Mouse (Mus musculus): Measurements from ENCODE around the gene Mbd3. TPM values are rescaled to one million over a fixed set of nuclear protein-coding genes. Genes with fewer than 3 reads are reported as not detected.

Gene Mbd3
- total RNA-seq, 2 experiments from 2014 or later: 82.8 to 96.6 TPM

DNA sequence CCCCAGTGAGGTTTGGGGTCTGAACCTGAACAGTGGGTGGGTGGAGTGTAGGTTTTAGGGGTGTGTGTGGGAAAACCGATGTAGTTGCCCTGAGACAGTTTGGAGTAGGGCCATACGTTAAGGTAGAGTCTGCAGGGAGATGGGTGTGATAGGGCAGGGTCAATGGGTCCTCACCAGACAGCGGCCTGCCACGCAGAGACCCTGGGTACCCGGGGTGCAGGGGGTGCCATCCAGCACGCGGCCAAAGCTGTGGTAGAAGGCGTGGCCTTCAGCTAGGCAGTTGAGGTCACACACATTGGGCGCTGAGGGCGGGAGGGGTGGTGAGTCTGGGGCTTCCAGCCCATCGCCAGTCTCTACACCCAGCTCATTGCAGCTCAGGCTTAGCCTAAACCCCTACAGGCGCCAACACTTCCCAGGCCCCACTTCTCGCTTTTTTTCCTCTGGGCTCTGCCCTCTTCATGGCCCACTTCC, 55.9 kb downstream of the Mbd3 start:
- ATAC-seq (replicated peaks; ENCODE audit: poor library complexity): no peak

DNA sequence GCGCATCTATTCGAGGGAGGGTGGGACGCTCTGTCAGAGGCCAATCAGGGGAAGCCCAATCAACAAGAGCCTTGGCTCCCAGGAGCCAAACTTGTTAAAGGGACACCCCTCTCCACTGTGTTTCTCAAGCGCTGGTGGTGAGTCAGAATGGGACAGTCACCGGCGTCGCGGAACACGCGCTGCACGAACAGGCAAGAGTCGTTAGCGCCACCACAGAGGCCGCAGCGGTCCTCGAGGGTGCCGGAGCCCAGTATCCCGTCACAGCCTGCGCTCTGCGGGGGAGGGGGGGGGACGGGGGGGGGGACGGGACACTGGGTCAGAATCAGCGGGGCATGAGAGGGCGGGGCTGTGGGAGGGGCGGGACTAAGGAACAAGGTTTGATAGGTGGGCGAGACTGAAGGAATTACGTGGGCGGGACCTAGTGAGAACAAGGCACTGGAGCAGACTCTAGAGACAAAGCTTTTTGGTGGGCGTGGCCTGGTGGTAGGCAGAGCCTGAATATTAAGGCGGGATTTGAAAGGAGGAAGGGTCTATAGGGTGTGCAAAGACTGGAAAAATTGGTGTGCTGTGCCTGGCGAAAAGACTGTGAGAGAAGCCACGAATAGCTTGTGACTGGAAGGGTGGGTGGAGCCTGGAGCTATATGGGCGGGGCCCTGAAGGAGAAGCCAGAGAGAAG, 56.5 kb downstream of the Mbd3 start:
- peak; percentile 27 for ATAC-seq (replicated peaks; ENCODE audit: poor library complexity)

Other genes starting within 250 kb of the Mbd3 start
- 16.1 and 18.4 TPM in 2 replicates for gene Cirbp, start 233.6 kb downstream of the Mbd3 start, total RNA-seq (2015)
- gene Cirbp, start 233.6 kb downstream of the Mbd3 start, total RNA-seq (2017): 35.4 and 60.4 TPM in 2 replicates
- gene 1600002K03Rik, start 226.6 kb downstream of the Mbd3 start, total RNA-seq (2015): 17.2 and 18.2 TPM in 2 replicates
- 13.4 and 13.5 TPM in 2 replicates for gene 1600002K03Rik, start 226.6 kb downstream of the Mbd3 start, total RNA-seq (2017)
- gene Efna2, start 220.1 kb downstream of the Mbd3 start, total RNA-seq (2015): 0.54 TPM in 1 of 2 replicates, not detected in the other
- gene Efna2, start 220.1 kb downstream of the Mbd3 start, total RNA-seq (2017): 0.37 TPM in 1 of 2 replicates, not detected in the other
- 27.6 and 30.9 TPM in 2 replicates for gene Mum1, start 173.1 kb downstream of the Mbd3 start, total RNA-seq (2015)
- 28.9 and 30.0 TPM in 2 replicates for gene Mum1, start 173.1 kb downstream of the Mbd3 start, total RNA-seq (2017)
- gene Ndufs7, start 150.4 kb downstream of the Mbd3 start, total RNA-seq (2015): 138 and 162 TPM in 2 replicates
- 106 and 135 TPM in 2 replicates for gene Ndufs7, start 150.4 kb downstream of the Mbd3 start, total RNA-seq (2017)
- gene Gamt, start 138.5 kb downstream of the Mbd3 start, total RNA-seq (2015): 3.2 and 3.7 TPM in 2 replicates
- gene Gamt, start 138.5 kb downstream of the Mbd3 start, total RNA-seq (2017): 2.5 and 7.4 TPM in 2 replicates
- 55.4 and 61.6 TPM in 2 replicates for gene Dazap1, start 138.1 kb downstream of the Mbd3 start, total RNA-seq (2015)
- gene Dazap1, start 138.1 kb downstream of the Mbd3 start, total RNA-seq (2017): 231 and 302 TPM in 2 replicates
- gene Rps15, start 107.1 kb downstream of the Mbd3 start, total RNA-seq (2015): 2,196 and 2,314 TPM in 2 replicates
- gene Rps15, start 107.1 kb downstream of the Mbd3 start, total RNA-seq (2017): 2,623 and 2,987 TPM in 2 replicates
- not detected in 2 replicates for gene Apc2, start 103.6 kb downstream of the Mbd3 start, total RNA-seq (2015)
- gene Apc2, start 103.6 kb downstream of the Mbd3 start, total RNA-seq (2017): 0.03 TPM in 1 of 2 replicates, not detected in the other
- gene 2310011J03Rik, start 79.0 kb downstream of the Mbd3 start, total RNA-seq (2015): 22.9 and 24.2 TPM in 2 replicates
- gene 2310011J03Rik, start 79.0 kb downstream of the Mbd3 start, total RNA-seq (2017): 15.7 and 16.8 TPM in 2 replicates
- 5.3 and 7.0 TPM in 2 replicates for gene Pcsk4, start 70.1 kb downstream of the Mbd3 start, total RNA-seq (2015)
- gene Pcsk4, start 70.1 kb downstream of the Mbd3 start, total RNA-seq (2017): 0.67 and 1.8 TPM in 2 replicates
- 2.7 and 3.8 TPM in 2 replicates for gene Reep6, start 69.6 kb downstream of the Mbd3 start, total RNA-seq (2015)
- 1.2 and 1.5 TPM in 2 replicates for gene Reep6, start 69.6 kb downstream of the Mbd3 start, total RNA-seq (2017)
- 0.15 and 0.25 TPM in 2 replicates for gene Adamtsl5, start 51.1 kb downstream of the Mbd3 start, total RNA-seq (2015)
- gene Adamtsl5, start 51.1 kb downstream of the Mbd3 start, total RNA-seq (2017): 0.20 and 0.46 TPM in 2 replicates
- not detected in 2 replicates for gene Plk5, start 43.1 kb downstream of the Mbd3 start, total RNA-seq (2015)
- gene Plk5, start 43.1 kb downstream of the Mbd3 start, total RNA-seq (2017): not detected in 2 replicates
- 1.9 and 4.3 TPM in 2 replicates for gene Mex3d, start 11.9 kb downstream of the Mbd3 start, total RNA-seq (2015)
- 2.7 and 7.9 TPM in 2 replicates for gene Mex3d, start 11.9 kb downstream of the Mbd3 start, total RNA-seq (2017)
- 202 and 210 TPM in 2 replicates for gene Uqcr11, start 7.3 kb upstream of the Mbd3 start, total RNA-seq (2015)
- gene Uqcr11, start 7.3 kb upstream of the Mbd3 start, total RNA-seq (2017): 184 and 263 TPM in 2 replicates
- 29.9 and 35.3 TPM in 2 replicates for gene Tcf3, start 34.1 kb upstream of the Mbd3 start, total RNA-seq (2015)
- gene Tcf3, start 34.1 kb upstream of the Mbd3 start, total RNA-seq (2017): 33.5 and 51.0 TPM in 2 replicates
- not detected in 2 replicates for gene Onecut3, start 95.3 kb upstream of the Mbd3 start, total RNA-seq (2015)
- gene Onecut3, start 95.3 kb upstream of the Mbd3 start, total RNA-seq (2017): not detected in 2 replicates
- not detected in 2 replicates for gene Atp8b3, start 139.6 kb upstream of the Mbd3 start, total RNA-seq (2015)
- gene Atp8b3, start 139.6 kb upstream of the Mbd3 start, total RNA-seq (2017): not detected in 2 replicates
- 34.1 and 35.2 TPM in 2 replicates for gene Rexo1, start 162.0 kb upstream of the Mbd3 start, total RNA-seq (2015)
- 17.1 and 19.2 TPM in 2 replicates for gene Rexo1, start 162.0 kb upstream of the Mbd3 start, total RNA-seq (2017)
- gene Klf16, start 177.8 kb upstream of the Mbd3 start, total RNA-seq (2015): 5.3 and 5.4 TPM in 2 replicates
- gene Klf16, start 177.8 kb upstream of the Mbd3 start, total RNA-seq (2017): 4.3 and 6.0 TPM in 2 replicates
- 59.7 and 79.8 TPM in 2 replicates for gene Abhd17a, start 190.8 kb upstream of the Mbd3 start, total RNA-seq (2015)
- 20.5 and 29.4 TPM in 2 replicates for gene Abhd17a, start 190.8 kb upstream of the Mbd3 start, total RNA-seq (2017)
- gene Scamp4, start 203.3 kb upstream of the Mbd3 start, total RNA-seq (2015): 25.9 and 27.2 TPM in 2 replicates
- gene Scamp4, start 203.3 kb upstream of the Mbd3 start, total RNA-seq (2017): 11.2 and 15.9 TPM in 2 replicates
- 0.57 and 0.81 TPM in 2 replicates for gene Adat3, start 203.3 kb upstream of the Mbd3 start, total RNA-seq (2015)
- 0.08 TPM in 1 of 2 replicates, not detected in the other for gene Adat3, start 203.3 kb upstream of the Mbd3 start, total RNA-seq (2017)
- gene Gm49322, start 206.5 kb upstream of the Mbd3 start, total RNA-seq (2015): 0.17 and 0.57 TPM in 2 replicates
- gene Gm49322, start 206.5 kb upstream of the Mbd3 start, total RNA-seq (2017): 0.61 TPM in 1 of 2 replicates, not detected in the other
- 39.1 and 43.1 TPM in 2 replicates for gene Csnk1g2, start 223.3 kb upstream of the Mbd3 start, total RNA-seq (2015)
- gene Csnk1g2, start 223.3 kb upstream of the Mbd3 start, total RNA-seq (2017): 127 and 171 TPM in 2 replicates

Measured in megakaryocyte progenitor cell, adult 5-6 weeks (primary cell).